Mouse (Mus musculus) lung, postnatal 0 days (tissue): ENCODE results near the gene Phf2. TPM values are rescaled to one million over a fixed set of nuclear protein-coding genes. Genes with fewer than 3 reads are reported as not detected.

ENCODE experiments used
- ATAC-seq: fragments of 200-750 bp; cut with Nextera tagmentation; 2 replicates; pipeline ENCODE4 v1.8.0; 2017; ENCODE audit warnings: moderate library complexity
- DNase-seq: peaks from one replicate; pipeline ENCODE4 v3.0.0-alpha.2; 2016; ENCODE audit warnings: low spot score
- H3K27ac ChIP-seq: fragments of 300-500 bp; sonication (generic); 2 replicates; pipeline ENCODE4 v1.5.1; 2014; ENCODE audit warnings: antibody characterized with exemption, mild to moderate bottlenecking, low read length, mixed read lengths
- H3K27me3 ChIP-seq: fragments of 300-500 bp; sonication (generic); replicated peaks from 2 replicates; pipeline ENCODE4 v1.6.1; 2014; ENCODE audit warnings: low read length, mixed read lengths; ENCODE audit not compliant: insufficient read depth
- H3K36me3 ChIP-seq: fragments of 300-500 bp; sonication (generic); 2 replicates; pipeline ENCODE4 v1.6.1; 2014; ENCODE audit warnings: low read length, mixed read lengths; ENCODE audit not compliant: insufficient read depth
- H3K4me1 ChIP-seq: fragments of 300-500 bp; sonication (generic); 2 replicates; pipeline ENCODE4 v1.6.1; 2014; ENCODE audit warnings: antibody characterized with exemption, low read depth, low read length, mixed read lengths; ENCODE audit not compliant: insufficient read depth
- H3K4me2 ChIP-seq: fragments of 300-500 bp; sonication (generic); replicated peaks from 2 replicates; pipeline ENCODE4 v1.6.1; 2014; ENCODE audit warnings: low read depth, mild to moderate bottlenecking, low read length, moderate library complexity, mixed read lengths
- H3K4me3 ChIP-seq: fragments of 300-500 bp; sonication (generic); 2 replicates; pipeline ENCODE4 v1.5.1; 2014; ENCODE audit warnings: low read depth, low read length
- H3K9ac ChIP-seq: fragments of 300-500 bp; sonication (generic); replicated peaks from 2 replicates; pipeline ENCODE4 v1.6.1; 2014; ENCODE audit warnings: low read depth, mild to moderate bottlenecking
- H3K9me3 ChIP-seq: fragments of 300-500 bp; sonication (generic); 2 replicates; pipeline ENCODE4 v1.6.1; 2016; ENCODE audit warnings: low read length, mixed read lengths
- CTCF ChIP-seq: IDR thresholded peaks from 2 replicates; pipeline ENCODE4 v1.5.1; 2016; ENCODE audit warnings: antibody characterized with exemption, mild to moderate bottlenecking
- EP300 ChIP-seq: IDR thresholded peaks from 2 replicates; pipeline ENCODE4 v1.6.1; 2016; ENCODE audit warnings: antibody characterized with exemption, mild to moderate bottlenecking, control low read depth
- WGBS: fragments of 180-500 bp; shearing (Covaris S2); extraction: QIAGEN DNeasy Blood & Tissue Kit; methylation state at CpG from one replicate; pipeline ENCODE4 v1.1.7; 2014; 5-methylcytosine and 5-hydroxymethylcytosine counted together
- polyA plus RNA-seq: library from polyadenylated mRNA; unstranded; fragments of >200 nt; fragmentation: Nextera tagmentation; extraction: Ambion mirVana; gene quantifications from 2 replicates; pipeline ENCODE4 v1.2.1, GENCODE M21; 2015

Phf2 gene
- polyA plus RNA-seq, 1 experiment from 2014 or later, result 5.5 TPM

DNA sequence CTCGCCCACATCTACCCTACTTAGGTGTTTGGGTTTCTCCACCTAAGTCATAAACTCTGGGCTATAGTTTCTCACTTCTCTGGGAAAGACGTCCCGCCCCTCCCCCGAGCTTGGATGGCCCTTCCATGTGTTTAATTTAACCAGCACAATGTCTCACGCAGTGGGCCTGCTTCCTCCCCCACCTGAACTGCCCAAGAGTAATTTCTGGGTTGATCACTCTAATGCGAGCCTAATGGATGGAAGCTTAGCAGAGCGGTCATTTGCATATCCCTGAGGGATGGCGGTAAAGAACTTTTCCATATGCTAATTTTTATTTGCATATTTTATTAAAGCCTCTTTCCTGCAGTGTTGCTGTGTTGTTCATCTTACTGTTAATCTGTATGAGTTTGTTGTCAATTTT is 86.8 kb downstream of the Phf2 start:
- H3K4me2 ChIP-seq, result no peak overlapping the region
- no peak for TF ChIP-seq CTCF
- TF ChIP-seq EP300, result no peak
- DNase-seq (no peak), ATAC-seq (no peak)
- WGBS, result 53% methylated on average over 8 of the region's 8 CpGs
- no peak overlapping the region for H3K9ac ChIP-seq
- H3K4me3 ChIP-seq, result no peak overlapping the region
- no peak overlapping the region for H3K27ac ChIP-seq
- no peaks in the 10 kb centered on the region for H3K9me3 ChIP-seq
- H3K27me3 ChIP-seq, result no peaks in the 10 kb centered on the region
- no peaks in the 10 kb centered on the region; the same call in 1 of the 2 replicates for H3K4me1 ChIP-seq
- no peaks in the 10 kb centered on the region for H3K36me3 ChIP-seq

DNA sequence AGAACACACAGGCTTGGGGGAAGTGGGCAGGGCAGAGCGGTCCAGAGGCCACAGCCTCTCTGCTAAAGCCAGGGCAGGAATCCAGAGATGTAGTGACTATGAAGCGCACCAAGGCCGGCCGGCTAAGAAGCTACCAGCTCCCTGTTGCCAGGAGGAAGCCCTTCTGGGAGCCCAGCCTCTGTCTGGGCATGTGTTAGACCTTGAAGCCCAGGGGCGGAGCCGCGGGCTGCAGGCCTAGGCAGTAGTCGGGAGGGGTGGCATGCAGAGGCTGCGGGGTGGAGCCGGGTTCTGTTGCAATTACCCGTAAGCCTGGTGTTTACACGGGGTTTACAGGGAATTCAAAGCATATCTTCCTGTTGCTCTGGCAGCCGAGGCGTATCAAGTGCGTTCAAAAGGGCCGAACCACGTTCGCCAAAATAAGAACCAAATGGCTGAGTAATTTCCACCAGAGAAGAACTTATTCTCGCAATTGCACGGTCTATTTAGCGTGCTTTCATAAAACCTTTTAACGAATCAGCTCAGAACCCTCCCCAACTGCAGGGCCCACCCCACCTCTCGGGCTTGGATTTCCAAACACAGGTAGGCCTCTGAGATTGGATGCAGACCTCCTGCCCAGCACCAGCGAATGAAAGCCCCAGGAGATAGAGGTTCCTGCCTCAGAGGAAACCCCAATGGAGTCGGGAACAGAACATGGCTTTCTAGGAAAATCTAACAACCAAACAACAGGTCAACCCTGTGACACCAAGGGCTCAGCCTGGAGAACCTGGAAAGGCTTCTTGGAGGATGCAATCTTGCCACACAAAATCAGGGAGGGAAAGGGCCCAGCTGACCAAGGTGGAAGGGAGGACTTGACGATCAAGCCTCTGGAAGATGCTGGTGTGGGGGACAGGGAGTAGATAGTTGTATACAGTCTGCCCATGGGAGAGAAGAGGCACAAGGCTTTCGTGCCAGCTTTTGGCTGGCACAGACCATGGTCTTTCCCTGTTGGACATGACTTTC is 87.9 kb downstream of the Phf2 start:
- Histone ChIP-seq H3K4me2 (peak overlapping the region; percentile 25; the same call in 1 of the 2 replicates), H3K9me3 (no peaks in the 10 kb centered on the region), H3K4me1 (no peaks in the 10 kb centered on the region; the same call in 1 of the 2 replicates), H3K4me3 (no peak overlapping the region), H3K27ac (no peak overlapping the region), H3K9ac (no peak overlapping the region), H3K27me3 (no peaks in the 10 kb centered on the region), H3K36me3 (no peaks in the 10 kb centered on the region)
- 39% methylated on average over 27 of the region's 27 CpGs for WGBS
- ATAC-seq (peak; percentile 97), DNase-seq (peak; percentile 85)
- no peak for TF ChIP-seq CTCF
- TF ChIP-seq EP300, result no peak

DNA sequence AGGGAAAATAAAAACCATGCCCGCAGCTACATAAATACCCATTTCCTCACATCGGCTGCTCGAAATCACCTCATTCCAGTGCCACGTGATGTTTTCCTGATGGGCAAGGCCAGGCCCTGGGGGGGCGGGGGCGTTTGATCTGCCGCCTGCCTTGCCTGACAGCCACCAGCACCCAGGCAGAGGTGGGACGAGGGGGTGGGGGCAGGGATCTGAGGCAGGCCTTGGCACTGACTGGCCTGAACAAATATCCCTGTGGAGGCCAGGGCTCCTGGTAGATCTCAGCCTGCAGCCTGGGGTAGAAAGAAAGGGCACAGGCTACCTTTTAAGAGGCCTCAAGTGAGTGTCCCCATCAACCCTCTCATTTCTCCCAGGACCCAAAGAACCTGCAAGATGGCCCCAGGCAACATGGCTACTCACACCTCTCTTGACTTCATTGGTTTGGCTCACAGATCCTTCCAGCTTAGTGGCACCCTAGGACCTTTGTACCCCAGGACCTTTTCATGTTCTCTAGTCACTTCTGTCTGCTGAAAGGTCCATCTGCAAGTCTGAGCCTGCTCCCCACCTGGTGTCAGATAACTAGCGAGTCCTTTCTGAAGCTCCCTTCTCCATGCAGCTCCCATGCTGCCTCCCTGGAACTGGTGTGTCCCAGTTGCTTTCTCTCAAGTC is 90.4 kb downstream of the Phf2 start:
- Histone ChIP-seq H3K27ac (no peak overlapping the region), H3K27me3 (no peaks in the 10 kb centered on the region), H3K4me2 (no peak overlapping the region), H3K4me3 (no peak overlapping the region), H3K9me3 (no peaks in the 10 kb centered on the region), H3K36me3 (no peaks in the 10 kb centered on the region), H3K4me1 (no peaks in the 10 kb centered on the region; the same call in 1 of the 2 replicates), H3K9ac (no peak overlapping the region)
- no peak for ATAC-seq
- no peak for DNase-seq
- WGBS, result 51% methylated on average over 9 of the region's 9 CpGs
- TF ChIP-seq CTCF (no peak), EP300 (no peak)

DNA sequence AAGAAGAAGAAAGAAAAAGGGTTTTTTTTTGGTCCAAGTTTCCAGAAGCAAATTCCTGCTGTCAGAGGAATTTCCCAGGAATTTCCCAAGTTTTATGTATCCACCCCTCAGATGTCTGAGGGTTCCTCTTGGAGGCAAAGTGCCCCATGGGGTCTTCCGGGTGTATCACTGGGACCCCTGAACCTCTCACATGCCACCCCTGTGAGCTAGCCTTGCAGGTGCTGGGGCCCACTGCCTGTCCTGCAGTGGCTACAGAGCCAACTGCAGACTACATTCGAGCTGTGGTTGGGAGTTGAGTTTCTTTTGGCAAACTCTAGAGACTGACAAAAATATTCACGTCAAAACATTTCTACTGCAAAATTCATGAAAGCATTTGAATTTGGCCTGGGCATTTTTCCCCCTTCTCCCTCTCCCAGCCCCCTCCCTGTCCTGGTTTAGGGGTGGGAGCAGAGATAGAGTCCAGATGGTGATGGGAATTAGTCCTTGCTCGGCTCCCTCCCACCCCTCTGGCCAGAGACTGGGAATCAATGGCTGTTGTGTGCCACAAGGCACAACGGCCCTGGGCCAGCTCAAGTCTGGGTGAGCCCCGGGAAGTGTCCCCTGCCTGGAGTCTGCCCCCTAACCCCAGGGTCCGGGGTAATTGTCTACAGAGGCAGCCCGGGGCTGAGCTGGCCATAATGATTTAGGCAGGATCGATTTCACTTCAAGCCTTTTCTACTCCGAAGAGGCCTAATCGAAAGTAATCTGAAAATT is 91.2 kb downstream of the Phf2 start:
- no peak overlapping the region for H3K9ac ChIP-seq
- no peaks in the 10 kb centered on the region for H3K36me3 ChIP-seq
- 48% methylated on average over 11 of the region's 11 CpGs for WGBS
- TF ChIP-seq CTCF (no peak), EP300 (no peak)
- no peak overlapping the region for H3K27ac ChIP-seq
- H3K9me3 ChIP-seq, result no peaks in the 10 kb centered on the region
- no peaks in the 10 kb centered on the region; the same call in 1 of the 2 replicates for H3K4me1 ChIP-seq
- H3K4me2 ChIP-seq, result no peak overlapping the region
- no peak overlapping the region for H3K4me3 ChIP-seq
- DNase-seq, result no peak
- ATAC-seq, result no peak
- H3K27me3 ChIP-seq, result no peaks in the 10 kb centered on the region

DNA sequence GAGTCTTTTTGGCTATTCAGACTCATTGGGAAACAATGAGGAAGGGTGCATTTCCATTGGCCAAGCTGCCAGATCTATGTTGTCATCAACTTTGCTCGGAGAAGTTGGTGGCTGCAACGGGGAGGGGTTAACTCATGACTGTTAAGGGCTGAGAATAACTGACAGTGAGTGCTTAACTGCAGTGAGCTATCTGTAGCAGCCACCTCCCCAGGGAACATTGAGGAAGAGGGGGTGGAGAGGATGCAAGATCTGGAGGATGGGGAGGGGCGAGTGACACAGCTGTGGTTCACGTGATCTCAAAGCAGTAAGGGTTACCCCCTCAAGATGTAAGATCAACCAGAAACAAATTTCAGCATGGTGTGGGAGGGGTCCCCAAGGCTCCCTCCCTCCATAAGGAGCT is 92.8 kb downstream of the Phf2 start:
- Histone ChIP-seq H3K27ac (no peak overlapping the region), H3K27me3 (no peaks in the 10 kb centered on the region), H3K4me1 (no peaks in the 10 kb centered on the region; the same call in 1 of the 2 replicates), H3K9ac (no peak overlapping the region), H3K36me3 (no peaks in the 10 kb centered on the region), H3K9me3 (no peaks in the 10 kb centered on the region), H3K4me2 (no peak overlapping the region), H3K4me3 (no peak overlapping the region)
- TF ChIP-seq CTCF, result no peak
- no peak for TF ChIP-seq EP300
- DNase-seq (no peak), ATAC-seq (no peak)
- 42% methylated on average over 4 of the region's 4 CpGs for WGBS

DNA sequence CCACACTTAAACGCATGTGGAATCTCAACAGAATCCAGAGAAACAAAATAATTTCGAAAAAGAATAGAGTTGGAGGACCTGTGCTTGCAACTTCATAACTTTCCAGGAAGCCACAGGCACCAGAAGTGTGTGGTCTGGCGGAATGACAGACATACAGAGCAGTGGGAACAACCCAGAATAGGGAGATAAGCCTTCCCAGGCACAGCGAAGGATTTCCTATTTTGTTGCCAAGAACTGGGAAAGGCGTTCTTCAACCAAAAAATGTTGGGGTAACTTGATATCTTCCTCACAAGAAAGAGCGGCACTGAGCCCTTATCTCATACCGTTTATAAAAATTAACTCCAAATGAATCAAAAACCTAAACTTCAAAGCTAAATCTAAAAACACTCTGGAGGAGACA is 96.4 kb downstream of the Phf2 start:
- Histone ChIP-seq H3K4me2 (no peak overlapping the region), H3K27me3 (no peaks in the 10 kb centered on the region), H3K27ac (no peak overlapping the region), H3K9ac (no peak overlapping the region), H3K4me3 (no peak overlapping the region), H3K9me3 (no peaks in the 10 kb centered on the region), H3K36me3 (no peaks in the 10 kb centered on the region), H3K4me1 (no peaks in the 10 kb centered on the region)
- WGBS, result 29% methylated on average over 7 of the region's 7 CpGs
- DNase-seq, result no peak
- TF ChIP-seq CTCF (no peak), EP300 (no peak)
- no peak for ATAC-seq
